Mouse (Mus musculus): ENCODE measurements at regions not wholly inside any gene's neighbourhood (a gene's known extent, or its start where the extent isn't known, plus 50 kb on each side); places are given as distances from the start of the nearest gene placed in this dataset.

- no peak for DNase-seq (ENCODE audit: low spot score)
Measured at GRCm38 (mm10) chr16:30118876-30119275, 54.7 kb downstream of the Hes1 start.

- DNase-seq (ENCODE audit: low spot score) = no peak
Measured at GRCm38 (mm10) chr16:30120330-30121265, 56.4 kb downstream of the Hes1 start.

GRCm38 (mm10) chr16:30121596-30121995 lies 57.4 kb downstream of the Hes1 start:
- DNase-seq (ENCODE audit: low spot score) = no peak

GRCm38 (mm10) chr16:30122211-30123070 lies 58.3 kb downstream of the Hes1 start:
- no peak for DNase-seq (ENCODE audit: low spot score)

- no peak for DNase-seq (ENCODE audit: low spot score)
Measured at GRCm38 (mm10) chr16:30127015-30127414, 62.8 kb downstream of the Hes1 start.

GRCm38 (mm10) chr16:30128787-30129186 lies 64.6 kb downstream of the Hes1 start:
- DNase-seq (ENCODE audit: low spot score) = no peak

GRCm38 (mm10) chr16:30129218-30130112 lies 65.3 kb downstream of the Hes1 start:
- DNase-seq (ENCODE audit: low spot score) = no peak

- no peak for DNase-seq (ENCODE audit: low spot score)
Measured at GRCm38 (mm10) chr16:30130113-30130471, 65.9 kb downstream of the Hes1 start.

GRCm38 (mm10) chr16:30132086-30132485 lies 67.9 kb downstream of the Hes1 start:
- no peak for DNase-seq (ENCODE audit: low spot score)

- DNase-seq (ENCODE audit: low spot score) = no peak
Measured at GRCm38 (mm10) chr16:30134642-30135165, 70.5 kb downstream of the Hes1 start.

GRCm38 (mm10) chr16:30136849-30137248 lies 72.7 kb downstream of the Hes1 start:
- no peak for DNase-seq (ENCODE audit: low spot score)

- no peak for DNase-seq (ENCODE audit: low spot score)
Measured at GRCm38 (mm10) chr16:30137812-30138211, 73.6 kb downstream of the Hes1 start.

GRCm38 (mm10) chr16:30144818-30145464 lies 80.8 kb downstream of the Hes1 start:
- no peak for DNase-seq (ENCODE audit: low spot score)

- no peak for DNase-seq (ENCODE audit: low spot score)
Measured at GRCm38 (mm10) chr16:30145465-30146207, 81.5 kb downstream of the Hes1 start.

GRCm38 (mm10) chr16:30146208-30146525 lies 82.0 kb downstream of the Hes1 start:
- no peak for DNase-seq (ENCODE audit: low spot score)

- no peak for DNase-seq (ENCODE audit: low spot score)
Measured at GRCm38 (mm10) chr16:30147296-30147695, 83.1 kb downstream of the Hes1 start.

- no peak for DNase-seq (ENCODE audit: low spot score)
Measured at GRCm38 (mm10) chr16:30151104-30151503, 86.9 kb downstream of the Hes1 start.

GRCm38 (mm10) chr16:30155070-30155469 lies 90.9 kb downstream of the Hes1 start:
- no peak for DNase-seq (ENCODE audit: low spot score)

- no peak for DNase-seq (ENCODE audit: low spot score)
Measured at GRCm38 (mm10) chr16:30155486-30156246, 91.5 kb downstream of the Hes1 start.

GRCm38 (mm10) chr16:30158184-30158583 lies 94.0 kb downstream of the Hes1 start:
- DNase-seq (ENCODE audit: low spot score) = no peak

Measured in urinary bladder, postnatal 25 days (tissue).